Mouse (Mus musculus): ENCODE measurements around the gene Jdp2. TPM values are rescaled to one million over a fixed set of nuclear protein-coding genes. Genes with fewer than 3 reads are reported as not detected.

Jdp2 gene
- total and polyA plus RNA-seq, 2 experiments from 2014 or later, result 0.89 to 15.4 TPM

- Histone ChIP-seq H3K27me3 (ENCODE audit: insufficient read depth, low read length) (no peaks in the 10 kb centered on the region), H3K9me3 (ENCODE audit: low read length) (no peaks in the 10 kb centered on the region), H3K4me2 (ENCODE audit: low read depth, low read length) (no peak overlapping the region), H3K4me1 (ENCODE audit: insufficient read depth, low read length) (peaks cover 8% of the 10 kb centered on the region), H3K4me3 (ENCODE audit: low read length) (no peak overlapping the region), H3K27ac (no peak overlapping the region; the same call in 1 of the 2 replicates), H3K36me3 (ENCODE audit: insufficient read depth, low read length) (no peaks in the 10 kb centered on the region), H3K9ac (replicated peaks; ENCODE audit: low read length) (no peak overlapping the region)
- DNase-seq (ENCODE audit: low spot score), result no peak
- no peak for TF ChIP-seq CTCF (IDR thresholded peaks at IDR 0.05; ENCODE audit: low read depth)
- no peak for ATAC-seq
- 62% methylated on average over 12 of the region's 12 CpGs for WGBS
Observed at GRCm38 (mm10) chr12:85569393-85570157, 29.3 kb upstream of the Jdp2 start.

- Histone ChIP-seq H3K9ac (replicated peaks; ENCODE audit: low read length) (no peak overlapping the region), H3K27ac (no peak overlapping the region), H3K9me3 (ENCODE audit: low read length) (no peaks in the 10 kb centered on the region), H3K4me3 (ENCODE audit: low read length) (no peak overlapping the region), H3K27me3 (ENCODE audit: insufficient read depth, low read length) (no peaks in the 10 kb centered on the region), H3K4me1 (ENCODE audit: insufficient read depth, low read length) (peaks cover 8% of the 10 kb centered on the region), H3K36me3 (ENCODE audit: insufficient read depth, low read length) (no peaks in the 10 kb centered on the region), H3K4me2 (ENCODE audit: low read depth, low read length) (no peak overlapping the region)
- TF ChIP-seq CTCF (IDR thresholded peaks at IDR 0.05; ENCODE audit: low read depth), result no peak
- ATAC-seq (no peak), DNase-seq (ENCODE audit: low spot score) (no peak)
- 65% methylated on average over 1 of the region's 1 CpGs for WGBS
Observed at GRCm38 (mm10) chr12:85570158-85570540, 28.7 kb upstream of the Jdp2 start.

- TF ChIP-seq CTCF (IDR thresholded peaks at IDR 0.05; ENCODE audit: low read depth), result no peak
- ATAC-seq (peak; percentile 41; the same call in 1 of the 2 replicates), DNase-seq (ENCODE audit: low spot score) (peak; percentile 66)
- Histone ChIP-seq H3K4me2 (ENCODE audit: low read depth, low read length) (no peak overlapping the region), H3K4me3 (ENCODE audit: low read length) (no peak overlapping the region), H3K27ac (peak overlapping the region; percentile 55; the same call in 1 of the 2 replicates), H3K9me3 (ENCODE audit: low read length) (no peaks in the 10 kb centered on the region), H3K4me1 (ENCODE audit: insufficient read depth, low read length) (peaks cover 8% of the 10 kb centered on the region), H3K9ac (replicated peaks; ENCODE audit: low read length) (no peak overlapping the region), H3K36me3 (ENCODE audit: insufficient read depth, low read length) (no peaks in the 10 kb centered on the region), H3K27me3 (ENCODE audit: insufficient read depth, low read length) (no peaks in the 10 kb centered on the region)
- WGBS, result 31% methylated on average over 11 of the region's 11 CpGs
Observed at GRCm38 (mm10) chr12:85571312-85571711, 27.5 kb upstream of the Jdp2 start.

GRCm38 (mm10) chr12:85572047-85572475 lies 26.8 kb upstream of the Jdp2 start:
- Histone ChIP-seq H3K4me1 (ENCODE audit: insufficient read depth, low read length) (peaks cover 8% of the 10 kb centered on the region), H3K4me2 (ENCODE audit: low read depth, low read length) (peak overlapping the region; percentile 17; the same call in 1 of the 2 replicates), H3K9me3 (ENCODE audit: low read length) (no peaks in the 10 kb centered on the region), H3K36me3 (ENCODE audit: insufficient read depth, low read length) (no peaks in the 10 kb centered on the region), H3K27me3 (ENCODE audit: insufficient read depth, low read length) (no peaks in the 10 kb centered on the region), H3K27ac (peak overlapping the region; percentile 55), H3K4me3 (ENCODE audit: low read length) (no peak overlapping the region), H3K9ac (replicated peaks; ENCODE audit: low read length) (no peak overlapping the region)
- no peak for TF ChIP-seq CTCF (IDR thresholded peaks at IDR 0.05; ENCODE audit: low read depth)
- DNase-seq (ENCODE audit: low spot score) (peak; percentile 83), ATAC-seq (peak; percentile 95)
- WGBS, result 24% methylated on average over 10 of the region's 10 CpGs

GRCm38 (mm10) chr12:85574806-85575495 lies 23.9 kb upstream of the Jdp2 start:
- WGBS, result 87% methylated on average over 6 of the region's 6 CpGs
- H3K36me3 ChIP-seq (ENCODE audit: insufficient read depth, low read length), result no peaks in the 10 kb centered on the region
- H3K4me2 ChIP-seq (ENCODE audit: low read depth, low read length), result no peak overlapping the region
- H3K9me3 ChIP-seq (ENCODE audit: low read length), result no peaks in the 10 kb centered on the region
- no peaks in the 10 kb centered on the region for H3K27me3 ChIP-seq (ENCODE audit: insufficient read depth, low read length)
- TF ChIP-seq CTCF (IDR thresholded peaks at IDR 0.05; ENCODE audit: low read depth), result no peak
- H3K9ac ChIP-seq (replicated peaks; ENCODE audit: low read length), result no peak overlapping the region
- no peak overlapping the region for H3K27ac ChIP-seq
- ATAC-seq (no peak), DNase-seq (ENCODE audit: low spot score) (no peak)
- no peak overlapping the region for H3K4me3 ChIP-seq (ENCODE audit: low read length)
- H3K4me1 ChIP-seq (ENCODE audit: insufficient read depth, low read length), result peaks cover 8% of the 10 kb centered on the region

- no peak overlapping the region for H3K27ac ChIP-seq
- H3K27me3 ChIP-seq (ENCODE audit: insufficient read depth, low read length), result no peaks in the 10 kb centered on the region
- 82% methylated on average over 4 of the region's 4 CpGs for WGBS
- no peak overlapping the region for H3K9ac ChIP-seq (replicated peaks; ENCODE audit: low read length)
- H3K4me1 ChIP-seq (ENCODE audit: insufficient read depth, low read length), result peaks cover 8% of the 10 kb centered on the region
- no peaks in the 10 kb centered on the region for H3K36me3 ChIP-seq (ENCODE audit: insufficient read depth, low read length)
- no peak for ATAC-seq
- DNase-seq (ENCODE audit: low spot score), result no peak
- H3K4me3 ChIP-seq (ENCODE audit: low read length), result no peak overlapping the region
- H3K9me3 ChIP-seq (ENCODE audit: low read length), result no peaks in the 10 kb centered on the region
- H3K4me2 ChIP-seq (ENCODE audit: low read depth, low read length), result no peak overlapping the region
- no peak for TF ChIP-seq CTCF (IDR thresholded peaks at IDR 0.05; ENCODE audit: low read depth)
Observed at GRCm38 (mm10) chr12:85575496-85575840, 23.4 kb upstream of the Jdp2 start.

Measured in hindbrain, postnatal 0 days (tissue).